Mouse (Mus musculus): ENCODE measurements around the gene Rrh. TPM values are rescaled to one million over a fixed set of nuclear protein-coding genes. Genes with fewer than 3 reads are reported as not detected.
"Not testable (repeated sequence)": the region's sequence is repeated elsewhere in the genome, so short reads cannot be mapped to it uniquely, and the experiment has no call there.

Rrh gene
- polyA plus RNA-seq, 1 experiment from 2014 or later: not detected

GRCm38 (mm10) chr3:129766106-129766505 is 56.3 kb downstream of the Rrh start:
- WGBS (ENCODE audit: insufficient replicate concordance): 67% methylated on average over 4 of the region's 4 CpGs
- Histone ChIP-seq H3K4me3 (ENCODE audit: low read depth, low read length) (no peak overlapping the region), H3K4me1 (ENCODE audit: control insufficient read depth, low read depth, low read length) (no peaks in the 10 kb centered on the region), H3K9me3 (replicated peaks; ENCODE audit: control insufficient read depth, low read length) (no peaks in the 10 kb centered on the region), H3K9ac (ENCODE audit: low read depth, low read length) (no peak overlapping the region), H3K27ac (ENCODE audit: low read length) (no peak overlapping the region), H3K36me3 (ENCODE audit: control insufficient read depth, insufficient read depth) (no peaks in the 10 kb centered on the region), H3K27me3 (ENCODE audit: control insufficient read depth, insufficient read depth, low read depth, low read length) (no peaks in the 10 kb centered on the region), H3K4me2 (ENCODE audit: low read depth, low read length) (no peak overlapping the region)
- ATAC-seq (ENCODE audit: low read depth): no peak

GRCm38 (mm10) chr3:129757599-129757998 is 64.8 kb downstream of the Rrh start:
- 73% methylated on average over 1 of the region's 1 CpGs for WGBS (ENCODE audit: insufficient replicate concordance)

DNA sequence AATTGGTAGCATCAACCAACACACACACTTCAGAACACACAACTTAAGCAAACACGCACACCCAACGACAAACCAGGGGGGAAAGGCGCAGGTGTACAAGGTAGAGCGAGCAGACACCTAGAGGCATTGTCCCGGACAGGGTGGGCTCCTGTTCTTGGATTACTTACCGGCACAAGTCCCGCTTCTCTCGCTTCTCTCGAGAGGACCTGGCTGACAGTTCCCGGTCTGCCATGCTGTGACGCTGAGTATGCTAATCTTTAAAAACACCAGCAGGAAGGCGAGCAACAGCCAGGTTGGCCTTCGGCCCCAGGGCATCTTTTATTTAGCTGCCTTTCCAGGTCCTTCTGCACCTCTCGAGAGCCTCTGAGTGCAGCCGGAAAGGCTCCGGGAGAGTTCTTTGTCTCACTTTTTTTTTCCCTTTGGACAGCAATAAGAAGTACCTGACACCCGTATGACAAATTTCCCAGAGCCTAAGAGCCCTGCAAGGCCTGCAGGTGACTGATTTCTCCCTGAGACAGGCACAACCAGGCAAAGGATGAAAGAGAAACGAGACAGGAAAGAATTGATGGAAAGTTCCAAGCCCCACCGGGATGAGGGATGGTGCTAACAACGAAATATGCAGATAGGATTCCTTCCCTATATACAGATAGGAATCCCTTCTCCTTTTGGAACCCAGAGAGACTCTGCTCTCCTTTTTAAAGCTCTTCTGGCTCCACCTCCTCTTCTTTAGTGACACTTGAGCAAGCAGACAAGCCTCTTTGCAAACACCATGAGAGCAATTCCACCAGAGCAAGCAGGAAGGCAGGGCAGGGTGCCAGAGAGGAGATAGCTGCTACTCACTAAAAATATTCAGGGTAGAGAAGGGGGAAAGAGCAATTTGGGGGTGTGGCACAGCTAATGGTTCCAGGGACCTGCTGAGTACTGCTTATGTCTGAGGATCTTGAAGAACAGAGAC is 67.5 kb downstream of the Rrh start, which contains the start of gene Egf:
TSS of gene Egf (minus strand) at position 667 of the 955 bp plus-strand sequence.
- no peak within 1 kb of the TSS for H3K9ac ChIP-seq (ENCODE audit: low read depth, low read length)

More at GRCm38 (mm10) chr3:129757599-129757998, 64.8 kb downstream of the Rrh start:
- H3K4me2 ChIP-seq (ENCODE audit: low read depth, low read length); H3K9me3 ChIP-seq (replicated peaks; ENCODE audit: control insufficient read depth, low read length); ATAC-seq (ENCODE audit: low read depth); H3K27ac ChIP-seq (ENCODE audit: low read length); H3K27me3 ChIP-seq (ENCODE audit: control insufficient read depth, insufficient read depth, low read depth, low read length); H3K9ac ChIP-seq (ENCODE audit: low read depth, low read length); H3K4me3 ChIP-seq (ENCODE audit: low read depth, low read length); H3K4me1 ChIP-seq (ENCODE audit: control insufficient read depth, low read depth, low read length); H3K36me3 ChIP-seq (ENCODE audit: control insufficient read depth, insufficient read depth): not testable (repeated sequence)

More for the DNA sequence above, 67.5 kb downstream of the Rrh start, which contains the start of gene Egf:
- WGBS (ENCODE audit: insufficient replicate concordance): 8% methylated on average over 20 of the region's 20 CpGs
- Histone ChIP-seq H3K4me1 (ENCODE audit: control insufficient read depth, low read depth, low read length) (no peaks in the 10 kb centered on the region), H3K9me3 (replicated peaks; ENCODE audit: control insufficient read depth, low read length) (no peaks in the 10 kb centered on the region), H3K4me3 (ENCODE audit: low read depth, low read length) (peak within 1 kb of the TSS; percentile 1; the same call in 1 of the 2 replicates), H3K27ac (ENCODE audit: low read length) (no peak within 1 kb of the TSS), H3K4me2 (ENCODE audit: low read depth, low read length) (peak within 1 kb of the TSS; percentile 31), H3K36me3 (ENCODE audit: control insufficient read depth, insufficient read depth) (no peaks in the 10 kb centered on the region), H3K27me3 (ENCODE audit: control insufficient read depth, insufficient read depth, low read depth, low read length) (no peaks in the 10 kb centered on the region)
- no peak for ATAC-seq (ENCODE audit: low read depth)

Other genes starting within 250 kb of the Rrh start
- gene Egf, start 67.3 kb downstream of the Rrh start, polyA plus RNA-seq (2015; fragmentation: Nextera tagmentation; extraction: Ambion mirVana): 0.28 and 0.36 TPM in 2 replicates
- not detected in 2 replicates for gene Lrit3, start 18.6 kb downstream of the Rrh start, polyA plus RNA-seq (2015; fragmentation: Nextera tagmentation; extraction: Ambion mirVana)
- 20.8 and 23.6 TPM in 2 replicates for gene Gar1, start 8.8 kb upstream of the Rrh start, polyA plus RNA-seq (2015; fragmentation: Nextera tagmentation; extraction: Ambion mirVana)
- 294 and 313 TPM in 2 replicates for gene Cfi, start 13.3 kb upstream of the Rrh start, polyA plus RNA-seq (2015; fragmentation: Nextera tagmentation; extraction: Ambion mirVana)
- 80.6 and 81.6 TPM in 2 replicates for gene Pla2g12a, start 56.0 kb upstream of the Rrh start, polyA plus RNA-seq (2015; fragmentation: Nextera tagmentation; extraction: Ambion mirVana)
- gene Casp6, start 78.8 kb upstream of the Rrh start, polyA plus RNA-seq (2015; fragmentation: Nextera tagmentation; extraction: Ambion mirVana): 30.6 and 33.6 TPM in 2 replicates
- 14.9 and 15.4 TPM in 2 replicates for gene Mcub, start 147.6 kb upstream of the Rrh start, polyA plus RNA-seq (2015; fragmentation: Nextera tagmentation; extraction: Ambion mirVana)
- gene Sec24b, start 239.0 kb upstream of the Rrh start, polyA plus RNA-seq (2015; fragmentation: Nextera tagmentation; extraction: Ambion mirVana): 7.3 and 10.3 TPM in 2 replicates

Data from liver, embryonic 16.5 days (tissue).